ENCODE assay signal across 22 mouse cellular contexts in the genomic region with DNA sequence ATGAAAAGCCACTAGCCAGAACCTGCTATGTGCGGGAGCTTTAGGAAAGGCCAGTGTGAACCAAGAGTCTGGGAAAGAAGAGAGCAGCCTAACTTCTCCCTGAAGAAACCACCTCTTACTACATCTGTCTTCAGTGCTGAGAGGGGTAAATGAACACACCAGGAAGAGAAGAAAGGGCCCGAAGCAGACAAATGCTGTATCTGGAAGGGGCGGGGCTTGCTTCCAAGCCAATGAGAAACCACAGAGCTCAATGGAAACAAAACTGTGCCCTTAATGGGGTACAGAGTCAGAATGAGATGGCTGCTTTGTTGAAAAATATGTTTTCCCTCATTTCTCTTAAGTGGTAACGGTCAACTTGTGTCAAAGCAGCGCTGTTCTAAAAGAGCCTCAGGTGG.
DNase-seq lines count a peak whose midpoint lies in the region; TF ChIP-seq lines count a peak whose summit lies in the region.
"Had no signal": no experiment of that assay in that cellular context is flagged by ENCODE, and none has a peak within 500 bp of the region (broad histone marks: within the 10 kb centered on the region; RNA-seq: fewer than 3 reads in every experiment).

No protein-coding gene starts in this region.

- TF ChIP-seq CTCF in kidney, adult 2 months (conservative IDR thresholded peaks at IDR 0.05; ENCODE audit: insufficient read depth, insufficient read length, low read depth, low read length) = no peak
- no peak for TF ChIP-seq CTCF in layer of hippocampus, adult 2 months (conservative IDR thresholded peaks at IDR 0.05)

- no peaks in the 10 kb centered on the region for H3K36me3 ChIP-seq in kidney, adult 2 months (ENCODE audit: control insufficient read depth, insufficient read depth, low read length)
- H3K36me3 ChIP-seq: embryonic facial prominence, embryonic 10.5 days; G1E; heart, embryonic 10.5 days; hindbrain, embryonic 15.5 days; kidney, embryonic 15.5 days; limb, embryonic 13.5 days; lung, embryonic 15.5 days had no signal

- no peaks in the 10 kb centered on the region for H3K27me3 ChIP-seq in kidney, adult 2 months (replicated peaks; ENCODE audit: control insufficient read depth, insufficient read depth, low read length)
- H3K27me3 ChIP-seq: hindbrain, embryonic 15.5 days; kidney, embryonic 15.5 days; limb, embryonic 13.5 days; lung, embryonic 15.5 days had no signal

- WGBS in kidney, adult 2 months = 86% methylated on average over 5 of the region's 5 CpGs

- H3K4me3 ChIP-seq in kidney, adult 2 months (ENCODE audit: insufficient read depth, low read depth, low read length) = no peak overlapping the region
- H3K4me3 ChIP-seq in layer of hippocampus, adult 2 months = no peak overlapping the region
- H3K4me3 ChIP-seq: embryonic facial prominence, embryonic 10.5 days; heart, embryonic 10.5 days; hindbrain, embryonic 15.5 days; kidney, embryonic 15.5 days; limb, embryonic 13.5 days; lung, embryonic 15.5 days had no signal

- no peak for TF ChIP-seq POLR2A in kidney, adult 2 months (IDR thresholded peaks at IDR 0.05; ENCODE audit: low read depth, low read length)

- H3K4me1 ChIP-seq in kidney, adult 2 months (ENCODE audit: control insufficient read depth, insufficient read depth, low read length) = peaks cover 29% of the 10 kb centered on the region

- peak overlapping the region; percentile 27; the same call in 1 of the 2 replicates for H3K27ac ChIP-seq in kidney, adult 2 months (ENCODE audit: insufficient read depth, low read depth, low read length)
- H3K27ac ChIP-seq in layer of hippocampus, adult 2 months = no peak overlapping the region
- H3K27ac ChIP-seq: embryonic facial prominence, embryonic 10.5 days; heart, embryonic 10.5 days; hindbrain, embryonic 15.5 days; kidney, embryonic 15.5 days; limb, embryonic 13.5 days; liver, embryonic 14.5 days; lung, embryonic 15.5 days had no signal

- DNase-seq in kidney, adult 2 months = no peak
- DNase-seq in kidney, adult 9 months = no peak
- DNase-seq in induced T-regulatory cell, adult 2 months (ENCODE audit: low read depth) = peak; percentile 74
- DNase-seq in thymus, adult 18-20 months = peak; percentile 21 to 22
- DNase-seq in thymus, postnatal 4 days = peak; percentile 62
- no peak for DNase-seq in gastrocnemius, postnatal 10 days
- DNase-seq in layer of hippocampus, adult 2 months (ENCODE audit: low spot score in 2 of 2) = no peak
- DNase-seq in adipocyte (ENCODE audit: low spot score) = no peak
- DNase-seq: adrenal gland, postnatal 14 days; cerebellum, adult 8-10 months; gastrocnemius, postnatal 14 days; kidney, postnatal 36 days; lung, postnatal 4 days; spleen, adult 18-20 months had no signal

Comparison
In these comparisons a context has a peak if more than half of its experiments do, and no peak if none do; other contexts are left out.
1. DNase-seq: peak in induced T-regulatory cell, adult 2 months (single experiment), thymus, adult 18-20 months (2 of 2) and thymus, postnatal 4 days (single experiment); none in kidney, adult 2 months (single experiment), kidney, adult 9 months (single experiment), gastrocnemius, postnatal 10 days (single experiment), layer of hippocampus, adult 2 months (0 of 2) and adipocyte (single experiment).